Mouse (Mus musculus) limb, embryonic 15.5 days (tissue): ENCODE measurements at regions not wholly inside any gene's neighbourhood (a gene's known extent, or its start where the extent isn't known, plus 50 kb on each side); places are given as distances from the start of the nearest gene placed in this dataset.

Experiments
- ATAC-seq: fragments of 200-750 bp; cut with Nextera tagmentation; 2 replicates; pipeline ENCODE4 v1.8.0; 2017; ENCODE audit warnings: low read depth, moderate TSS enrichment; ENCODE audit not compliant: insufficient number of reproducible peaks, low FRiP score, low TSS enrichment
- H3K27ac ChIP-seq: fragments of 300-500 bp; sonication (generic); 2 replicates; pipeline ENCODE4 v1.5.1; 2015; ENCODE audit warnings: moderate library complexity, mild to moderate bottlenecking, inconsistent platforms
- H3K27me3 ChIP-seq: fragments of 300-500 bp; sonication (generic); 2 replicates; pipeline ENCODE4 v1.6.1; 2015; ENCODE audit warnings: inconsistent platforms
- H3K36me3 ChIP-seq: fragments of 300-500 bp; sonication (generic); 2 replicates; pipeline ENCODE4 v1.6.1; 2015; ENCODE audit warnings: inconsistent platforms
- H3K4me1 ChIP-seq: fragments of 300-500 bp; sonication (generic); 2 replicates; pipeline ENCODE4 v1.6.1; 2015; ENCODE audit warnings: inconsistent platforms
- H3K4me2 ChIP-seq: fragments of 300-500 bp; sonication (generic); 2 replicates; pipeline ENCODE4 v1.6.1; 2015; ENCODE audit warnings: mild to moderate bottlenecking, inconsistent platforms
- H3K4me3 ChIP-seq: fragments of 300-500 bp; sonication (generic); 2 replicates; pipeline ENCODE4 v1.5.1; 2015; ENCODE audit warnings: mild to moderate bottlenecking, inconsistent platforms
- H3K9ac ChIP-seq: fragments of 300-500 bp; sonication (generic); 2 replicates; pipeline ENCODE4 v1.6.1; 2015; ENCODE audit warnings: inconsistent platforms
- H3K9me3 ChIP-seq: fragments of 300-500 bp; sonication (generic); 2 replicates; pipeline ENCODE4 v1.6.1; 2016; ENCODE audit warnings: inconsistent platforms
- WGBS: fragments of 180-500 bp; shearing (Covaris S2); methylation state at CpG from one replicate; pipeline ENCODE4 v1.1.7; 2015; 5-methylcytosine and 5-hydroxymethylcytosine counted together

- no peak overlapping the region for H3K4me3 ChIP-seq
- H3K4me1 ChIP-seq, result no peaks in the 10 kb centered on the region
- H3K36me3 ChIP-seq, result no peaks in the 10 kb centered on the region
- H3K27ac ChIP-seq, result no peak overlapping the region
- H3K9me3 ChIP-seq, result no peaks in the 10 kb centered on the region
- H3K27me3 ChIP-seq, result 0 out of 2 replicates have a peak, but pooled peaks cover 4% of the 10 kb centered on the region
- WGBS, result 66% methylated on average over 4 of the region's 4 CpGs
- ATAC-seq, result no peak
- H3K4me2 ChIP-seq, result no peak overlapping the region
- no peak overlapping the region for H3K9ac ChIP-seq
Observed at GRCm38 (mm10) chrX:10770575-10770974, 55.8 kb downstream of the Mid1ip1 start.

- Histone ChIP-seq H3K36me3 (no peaks in the 10 kb centered on the region), H3K4me1 (no peaks in the 10 kb centered on the region), H3K9me3 (no peaks in the 10 kb centered on the region), H3K27ac (peak overlapping the region; percentile 47; the same call in 1 of the 2 replicates), H3K4me3 (no peak overlapping the region), H3K27me3 (no peaks in the 10 kb centered on the region), H3K4me2 (no peak overlapping the region), H3K9ac (no peak overlapping the region)
- no peak for ATAC-seq
- WGBS, result 30% methylated on average over 8 of the region's 8 CpGs
Observed at GRCm38 (mm10) chrX:10775714-10776515, 61.1 kb downstream of the Mid1ip1 start.

GRCm38 (mm10) chrX:10776516-10776818, 61.7 kb downstream of the Mid1ip1 start:
- Histone ChIP-seq H3K27me3 (no peaks in the 10 kb centered on the region), H3K4me2 (no peak overlapping the region), H3K4me1 (no peaks in the 10 kb centered on the region), H3K4me3 (no peak overlapping the region), H3K9ac (no peak overlapping the region), H3K27ac (peak overlapping the region; percentile 47), H3K36me3 (no peaks in the 10 kb centered on the region), H3K9me3 (no peaks in the 10 kb centered on the region)
- 36% methylated on average over 7 of the region's 7 CpGs for WGBS
- no peak for ATAC-seq

GRCm38 (mm10) chrX:10778014-10778413, 63.2 kb downstream of the Mid1ip1 start:
- Histone ChIP-seq H3K27ac (no peak overlapping the region), H3K9ac (no peak overlapping the region), H3K9me3 (no peaks in the 10 kb centered on the region), H3K4me3 (no peak overlapping the region), H3K27me3 (no peaks in the 10 kb centered on the region), H3K4me1 (no peaks in the 10 kb centered on the region), H3K4me2 (no peak overlapping the region), H3K36me3 (no peaks in the 10 kb centered on the region)
- WGBS, result 84% methylated on average over 2 of the region's 2 CpGs
- no peak for ATAC-seq

GRCm38 (mm10) chrX:10786359-10786758, 71.5 kb downstream of the Mid1ip1 start:
- no peak for ATAC-seq
- Histone ChIP-seq H3K9ac (no peak overlapping the region), H3K4me2 (no peak overlapping the region), H3K9me3 (no peaks in the 10 kb centered on the region), H3K27me3 (no peaks in the 10 kb centered on the region), H3K36me3 (no peaks in the 10 kb centered on the region), H3K4me3 (no peak overlapping the region), H3K4me1 (no peaks in the 10 kb centered on the region), H3K27ac (no peak overlapping the region)
- WGBS, result 80% methylated on average over 3 of the region's 3 CpGs

GRCm38 (mm10) chrX:10787057-10787456, 72.2 kb downstream of the Mid1ip1 start:
- ATAC-seq, result no peak
- H3K36me3 ChIP-seq, result no peaks in the 10 kb centered on the region
- no peaks in the 10 kb centered on the region for H3K27me3 ChIP-seq
- H3K9ac ChIP-seq, result no peak overlapping the region
- H3K4me3 ChIP-seq, result no peak overlapping the region
- no peak overlapping the region for H3K4me2 ChIP-seq
- H3K27ac ChIP-seq, result no peak overlapping the region
- no peaks in the 10 kb centered on the region for H3K9me3 ChIP-seq
- no peaks in the 10 kb centered on the region for H3K4me1 ChIP-seq
- whole genome bisulfite sequencing, result 87% methylated on average over 2 of the region's 2 CpGs

- H3K9me3 ChIP-seq, result no peaks in the 10 kb centered on the region
- H3K27me3 ChIP-seq, result no peaks in the 10 kb centered on the region
- H3K4me2 ChIP-seq, result no peak overlapping the region
- no peak overlapping the region for H3K9ac ChIP-seq
- no peaks in the 10 kb centered on the region for H3K36me3 ChIP-seq
- H3K4me3 ChIP-seq, result no peak overlapping the region
- no peak for ATAC-seq
- H3K4me1 ChIP-seq, result no peaks in the 10 kb centered on the region
- 77% methylated on average over 7 of the region's 7 CpGs for WGBS
- H3K27ac ChIP-seq, result no peak overlapping the region
Observed at GRCm38 (mm10) chrX:10820313-10820920, 105.6 kb downstream of the Mid1ip1 start.

GRCm38 (mm10) chrX:10833681-10834080, 118.9 kb downstream of the Mid1ip1 start:
- no peak for ATAC-seq
- H3K36me3 ChIP-seq, result no peaks in the 10 kb centered on the region

GRCm38 (mm10) chrX:10857089-10857488, 142.3 kb downstream of the Mid1ip1 start:
- Histone ChIP-seq H3K4me2 (no peak overlapping the region), H3K27ac (no peak overlapping the region), H3K4me3 (no peak overlapping the region), H3K9ac (no peak overlapping the region), H3K36me3 (no peaks in the 10 kb centered on the region), H3K4me1 (no peaks in the 10 kb centered on the region), H3K9me3 (no peaks in the 10 kb centered on the region), H3K27me3 (no peaks in the 10 kb centered on the region)
- no peak for ATAC-seq
- WGBS, result 67% methylated on average over 6 of the region's 6 CpGs

More at GRCm38 (mm10) chrX:10833681-10834080, 118.9 kb downstream of the Mid1ip1 start:
- Histone ChIP-seq H3K4me1 (no peaks in the 10 kb centered on the region; the same call in 1 of the 2 replicates), H3K9me3 (no peaks in the 10 kb centered on the region), H3K27me3 (no peaks in the 10 kb centered on the region), H3K4me3 (no peak overlapping the region), H3K9ac (no peak overlapping the region), H3K4me2 (no peak overlapping the region), H3K27ac (no peak overlapping the region)
- 41% methylated on average over 1 of the region's 1 CpGs for WGBS

- no peak overlapping the region for H3K27ac ChIP-seq
- no peaks in the 10 kb centered on the region for H3K36me3 ChIP-seq
- no peaks in the 10 kb centered on the region for H3K4me1 ChIP-seq
- no peaks in the 10 kb centered on the region for H3K9me3 ChIP-seq
- no peak for ATAC-seq
- no peak overlapping the region for H3K4me2 ChIP-seq
- 61% methylated on average over 3 of the region's 3 CpGs for WGBS
- H3K9ac ChIP-seq, result no peak overlapping the region
- H3K27me3 ChIP-seq, result no peaks in the 10 kb centered on the region
- H3K4me3 ChIP-seq, result no peak overlapping the region
Observed at GRCm38 (mm10) chrX:10857668-10858067, 142.9 kb downstream of the Mid1ip1 start.

- WGBS, result 67% methylated on average over 4 of the region's 4 CpGs
- Histone ChIP-seq H3K4me2 (no peak overlapping the region), H3K4me1 (no peaks in the 10 kb centered on the region)
Observed at GRCm38 (mm10) chrX:10871613-10872012, 156.8 kb downstream of the Mid1ip1 start.

GRCm38 (mm10) chrX:10877856-10878255, 163.0 kb downstream of the Mid1ip1 start:
- peak; percentile 86 for ATAC-seq
- no peak overlapping the region for H3K4me2 ChIP-seq
- WGBS, result 31% methylated on average over 5 of the region's 5 CpGs

More at GRCm38 (mm10) chrX:10871613-10872012, 156.8 kb downstream of the Mid1ip1 start:
- no peak overlapping the region for H3K9ac ChIP-seq
- no peak overlapping the region for H3K27ac ChIP-seq
- no peak overlapping the region for H3K4me3 ChIP-seq
- H3K36me3 ChIP-seq, result no peaks in the 10 kb centered on the region
- no peaks in the 10 kb centered on the region for H3K27me3 ChIP-seq
- H3K9me3 ChIP-seq, result no peaks in the 10 kb centered on the region
- ATAC-seq, result no peak

More at GRCm38 (mm10) chrX:10877856-10878255, 163.0 kb downstream of the Mid1ip1 start:
- Histone ChIP-seq H3K27ac (no peak overlapping the region), H3K9me3 (no peaks in the 10 kb centered on the region), H3K9ac (no peak overlapping the region), H3K4me3 (no peak overlapping the region), H3K4me1 (0 out of 2 replicates have a peak, but pooled peaks cover 2% of the 10 kb centered on the region), H3K27me3 (no peaks in the 10 kb centered on the region), H3K36me3 (no peaks in the 10 kb centered on the region)
